Mouse (Mus musculus) midbrain, embryonic 15.5 days (tissue): ENCODE measurements at regions not wholly inside any gene's neighbourhood (a gene's known extent, or its start where the extent isn't known, plus 50 kb on each side); places are given as distances from the start of the nearest gene placed in this dataset.
"Not testable (repeated sequence)": the region's sequence is repeated elsewhere in the genome, so short reads cannot be mapped to it uniquely, and the experiment has no call there.

ENCODE experiments used
- ATAC-seq: fragments of 200-750 bp; cut with Nextera tagmentation; replicated peaks from 2 replicates; pipeline ENCODE4 v1.8.0; 2017; ENCODE audit warnings: moderate TSS enrichment
- H3K27ac ChIP-seq: fragments of 300-500 bp; sonication (generic); 2 replicates; pipeline ENCODE4 v1.5.1; 2015; ENCODE audit warnings: mild to moderate bottlenecking, inconsistent platforms
- H3K27me3 ChIP-seq: fragments of 300-500 bp; sonication (generic); replicated peaks from 2 replicates; pipeline ENCODE4 v1.6.1; 2015; ENCODE audit warnings: inconsistent platforms
- H3K36me3 ChIP-seq: fragments of 300-500 bp; sonication (generic); replicated peaks from 2 replicates; pipeline ENCODE4 v1.6.1; 2015; ENCODE audit warnings: inconsistent platforms
- H3K4me1 ChIP-seq: fragments of 300-500 bp; sonication (generic); 2 replicates; pipeline ENCODE4 v1.6.1; 2015; ENCODE audit warnings: inconsistent platforms
- H3K4me2 ChIP-seq: fragments of 300-500 bp; sonication (generic); 2 replicates; pipeline ENCODE4 v1.6.1; 2015; ENCODE audit warnings: inconsistent platforms, mild to moderate bottlenecking, moderate library complexity
- H3K4me3 ChIP-seq: fragments of 300-500 bp; sonication (generic); 2 replicates; pipeline ENCODE4 v1.5.1; 2015; ENCODE audit warnings: mild to moderate bottlenecking, inconsistent platforms
- H3K9ac ChIP-seq: fragments of 300-500 bp; sonication (generic); 2 replicates; pipeline ENCODE4 v1.6.1; 2015; ENCODE audit warnings: mild to moderate bottlenecking, inconsistent platforms
- H3K9me3 ChIP-seq: fragments of 300-500 bp; sonication (generic); 2 replicates; pipeline ENCODE4 v1.6.1; 2016; ENCODE audit warnings: inconsistent platforms
- WGBS: fragments of 180-500 bp; shearing (Covaris S2); methylation state at CpG from one replicate; pipeline ENCODE4 v1.1.7; 2015; ENCODE audit warnings: mixed read lengths; 5-methylcytosine and 5-hydroxymethylcytosine counted together

GRCm38 (mm10) chr3:121600388-121600787 lies 68.2 kb upstream of the Slc44a3 start:
- Histone ChIP-seq H3K4me3 (no peak overlapping the region), H3K36me3 (no peaks in the 10 kb centered on the region), H3K4me1 (0 out of 2 replicates have a peak, but pooled peaks cover 5% of the 10 kb centered on the region), H3K9me3 (no peaks in the 10 kb centered on the region), H3K27me3 (no peaks in the 10 kb centered on the region), H3K9ac (no peak overlapping the region), H3K27ac (no peak overlapping the region), H3K4me2 (no peak overlapping the region)
- WGBS = 96% methylated on average over 4 of the region's 4 CpGs
- no peak for ATAC-seq

GRCm38 (mm10) chr3:121597988-121598387 lies 65.8 kb upstream of the Slc44a3 start:
- no peak overlapping the region for H3K9ac ChIP-seq
- 0 out of 2 replicates have a peak, but pooled peaks cover 5% of the 10 kb centered on the region for H3K4me1 ChIP-seq
- H3K27me3 ChIP-seq = no peaks in the 10 kb centered on the region
- no peak for ATAC-seq
- 59% methylated on average over 4 of the region's 4 CpGs for WGBS
- no peaks in the 10 kb centered on the region for H3K36me3 ChIP-seq
- H3K4me3 ChIP-seq = no peak overlapping the region
- no peak overlapping the region for H3K4me2 ChIP-seq
- no peaks in the 10 kb centered on the region for H3K9me3 ChIP-seq
- H3K27ac ChIP-seq = no peak overlapping the region

- Histone ChIP-seq H3K4me2 (no peak overlapping the region), H3K9me3 (no peaks in the 10 kb centered on the region), H3K36me3 (no peaks in the 10 kb centered on the region), H3K4me3 (no peak overlapping the region), H3K27ac (no peak overlapping the region), H3K4me1 (0 out of 2 replicates have a peak, but pooled peaks cover 5% of the 10 kb centered on the region), H3K9ac (no peak overlapping the region), H3K27me3 (no peaks in the 10 kb centered on the region)
- WGBS = 90% methylated on average over 5 of the region's 5 CpGs
- ATAC-seq = no peak
Observed at GRCm38 (mm10) chr3:121597203-121597602, 65.0 kb upstream of the Slc44a3 start.

- Histone ChIP-seq H3K4me1 (no peaks in the 10 kb centered on the region), H3K9ac (no peak overlapping the region), H3K27ac (no peak overlapping the region), H3K27me3 (no peaks in the 10 kb centered on the region), H3K4me2 (no peak overlapping the region), H3K4me3 (no peak overlapping the region), H3K36me3 (no peaks in the 10 kb centered on the region), H3K9me3 (no peaks in the 10 kb centered on the region)
- no peak for ATAC-seq
- WGBS = 70% methylated on average over 4 of the region's 4 CpGs
Observed at GRCm38 (mm10) chr3:121594580-121594979, 62.4 kb upstream of the Slc44a3 start.

- no peak for ATAC-seq
- Histone ChIP-seq H3K36me3 (no peaks in the 10 kb centered on the region), H3K4me1 (no peaks in the 10 kb centered on the region), H3K9me3 (no peaks in the 10 kb centered on the region), H3K9ac (no peak overlapping the region), H3K27ac (no peak overlapping the region), H3K4me3 (no peak overlapping the region), H3K4me2 (no peak overlapping the region), H3K27me3 (no peaks in the 10 kb centered on the region)
- 60% methylated on average over 8 of the region's 8 CpGs for WGBS
Observed at GRCm38 (mm10) chr3:121593598-121594117, 61.5 kb upstream of the Slc44a3 start.

GRCm38 (mm10) chr3:121593143-121593542 lies 60.9 kb upstream of the Slc44a3 start:
- Histone ChIP-seq H3K4me3 (no peak overlapping the region), H3K4me2 (no peak overlapping the region), H3K36me3 (no peaks in the 10 kb centered on the region), H3K4me1 (no peaks in the 10 kb centered on the region), H3K9me3 (no peaks in the 10 kb centered on the region), H3K27me3 (no peaks in the 10 kb centered on the region), H3K9ac (no peak overlapping the region), H3K27ac (no peak overlapping the region)
- no peak for ATAC-seq
- 85% methylated on average over 4 of the region's 4 CpGs for WGBS

- H3K27ac ChIP-seq = no peak overlapping the region
- 91% methylated on average over 9 of the region's 9 CpGs for WGBS
- ATAC-seq = no peak
- H3K27me3 ChIP-seq = no peaks in the 10 kb centered on the region
- no peaks in the 10 kb centered on the region for H3K9me3 ChIP-seq
- no peaks in the 10 kb centered on the region for H3K4me1 ChIP-seq
- H3K36me3 ChIP-seq = no peaks in the 10 kb centered on the region
- no peak overlapping the region for H3K4me2 ChIP-seq
- no peak overlapping the region for H3K9ac ChIP-seq
- H3K4me3 ChIP-seq = no peak overlapping the region
Observed at GRCm38 (mm10) chr3:121589494-121589885, 57.3 kb upstream of the Slc44a3 start.

GRCm38 (mm10) chr3:121588737-121589493 lies 56.7 kb upstream of the Slc44a3 start:
- no peaks in the 10 kb centered on the region for H3K9me3 ChIP-seq
- no peak overlapping the region for H3K27ac ChIP-seq
- H3K4me1 ChIP-seq = no peaks in the 10 kb centered on the region
- no peak overlapping the region for H3K4me3 ChIP-seq
- no peaks in the 10 kb centered on the region for H3K27me3 ChIP-seq
- H3K4me2 ChIP-seq = no peak overlapping the region
- no peak overlapping the region for H3K9ac ChIP-seq
- WGBS = 75% methylated on average over 14 of the region's 14 CpGs
- no peaks in the 10 kb centered on the region for H3K36me3 ChIP-seq
- ATAC-seq = no peak; the same call in 1 of the 2 replicates

- Histone ChIP-seq H3K4me3 (no peak overlapping the region), H3K36me3 (no peaks in the 10 kb centered on the region), H3K9me3 (no peaks in the 10 kb centered on the region), H3K4me1 (no peaks in the 10 kb centered on the region), H3K4me2 (no peak overlapping the region), H3K9ac (no peak overlapping the region), H3K27ac (no peak overlapping the region), H3K27me3 (no peaks in the 10 kb centered on the region)
- 93% methylated on average over 5 of the region's 5 CpGs for WGBS
- ATAC-seq = no peak
Observed at GRCm38 (mm10) chr3:121585306-121585705, 53.1 kb upstream of the Slc44a3 start.

- WGBS = 86% methylated on average over 5 of the region's 5 CpGs
- H3K27me3 ChIP-seq = no peaks in the 10 kb centered on the region
Observed at GRCm38 (mm10) chr3:121584736-121585151, 52.5 kb upstream of the Slc44a3 start.

GRCm38 (mm10) chr3:121584317-121584716 lies 52.1 kb upstream of the Slc44a3 start:
- no peak overlapping the region for H3K4me3 ChIP-seq
- no peaks in the 10 kb centered on the region for H3K36me3 ChIP-seq
- no peaks in the 10 kb centered on the region for H3K9me3 ChIP-seq
- no peak for ATAC-seq
- no peaks in the 10 kb centered on the region for H3K27me3 ChIP-seq
- H3K27ac ChIP-seq = no peak overlapping the region
- H3K4me1 ChIP-seq = no peaks in the 10 kb centered on the region
- H3K4me2 ChIP-seq = no peak overlapping the region
- H3K9ac ChIP-seq = no peak overlapping the region

More at GRCm38 (mm10) chr3:121584736-121585151, 52.5 kb upstream of the Slc44a3 start:
- Histone ChIP-seq H3K4me2 (no peak overlapping the region), H3K9me3 (no peaks in the 10 kb centered on the region), H3K4me3 (no peak overlapping the region), H3K9ac (no peak overlapping the region), H3K27ac (no peak overlapping the region), H3K36me3 (no peaks in the 10 kb centered on the region), H3K4me1 (no peaks in the 10 kb centered on the region)
- no peak for ATAC-seq

GRCm38 (mm10) chr3:121582711-121583110 lies 50.5 kb upstream of the Slc44a3 start:
- not testable (repeated sequence) for H3K4me2 ChIP-seq, H3K4me3 ChIP-seq, H3K36me3 ChIP-seq, H3K27ac ChIP-seq, H3K9me3 ChIP-seq, H3K9ac ChIP-seq, H3K4me1 ChIP-seq, H3K27me3 ChIP-seq, ATAC-seq
- WGBS = 86% methylated on average over 4 of the region's 4 CpGs
